Mouse (Mus musculus): ENCODE measurements around the gene Trdmt1. TPM values are rescaled to one million over a fixed set of nuclear protein-coding genes. Genes with fewer than 3 reads are reported as not detected.
A peak's percentile ranks its signal among the peaks of the same experiment; 100 is the strongest.

Gene Trdmt1
- polyA plus RNA-seq, 1 experiment from 2014 or later, result 8.8 TPM

DNA sequence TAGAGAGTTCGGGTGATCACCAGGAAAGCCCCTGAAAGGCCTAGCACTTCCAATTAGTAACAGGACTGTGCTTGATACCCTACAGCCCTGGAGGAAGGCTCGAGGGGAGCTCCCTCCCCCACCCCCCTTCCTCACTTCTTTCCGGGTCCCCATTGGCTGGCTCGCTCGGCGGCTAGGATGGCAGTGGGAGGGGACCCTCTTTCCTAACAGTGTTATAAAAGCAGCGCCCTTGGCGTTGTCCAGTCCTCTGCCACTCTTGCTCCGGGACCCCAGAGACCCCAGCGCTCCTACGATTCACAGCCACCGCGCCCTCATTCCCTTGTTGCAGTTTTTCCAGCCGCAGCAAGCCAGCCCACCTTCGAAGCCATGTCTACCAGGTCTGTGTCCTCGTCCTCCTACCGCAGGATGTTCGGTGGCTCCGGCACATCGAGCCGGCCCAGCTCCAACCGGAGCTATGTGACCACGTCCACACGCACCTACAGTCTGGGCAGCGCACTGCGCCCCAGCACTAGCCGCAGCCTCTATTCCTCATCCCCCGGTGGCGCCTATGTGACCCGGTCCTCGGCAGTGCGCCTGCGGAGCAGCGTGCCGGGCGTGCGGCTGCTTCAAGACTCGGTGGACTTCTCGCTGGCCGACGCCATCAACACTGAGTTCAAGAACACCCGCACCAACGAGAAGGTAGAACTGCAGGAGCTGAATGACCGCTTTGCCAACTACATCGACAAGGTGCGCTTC, 29.8 kb upstream of the Trdmt1 start:
- WGBS, result under 1% methylated on average over 46 of the region's 46 CpGs
- no peaks in the 10 kb centered on the region for H3K9me3 ChIP-seq (replicated peaks)
- peaks cover 7% of the 10 kb centered on the region; the same call in 1 of the 2 replicates for H3K36me3 ChIP-seq
- peak overlapping the region; percentile 90 for H3K27ac ChIP-seq (replicated peaks)
- no peaks in the 10 kb centered on the region for H3K27me3 ChIP-seq (replicated peaks)
- H3K9ac ChIP-seq (replicated peaks), result peak overlapping the region; percentile 69
- H3K4me1 ChIP-seq, result peaks cover 37% of the 10 kb centered on the region
- H3K4me2 ChIP-seq, result peak overlapping the region; percentile 89
- H3K4me3 ChIP-seq (replicated peaks), result peak overlapping the region; percentile 65
- ATAC-seq (ENCODE audit: low FRiP score), result peak; percentile 92

DNA sequence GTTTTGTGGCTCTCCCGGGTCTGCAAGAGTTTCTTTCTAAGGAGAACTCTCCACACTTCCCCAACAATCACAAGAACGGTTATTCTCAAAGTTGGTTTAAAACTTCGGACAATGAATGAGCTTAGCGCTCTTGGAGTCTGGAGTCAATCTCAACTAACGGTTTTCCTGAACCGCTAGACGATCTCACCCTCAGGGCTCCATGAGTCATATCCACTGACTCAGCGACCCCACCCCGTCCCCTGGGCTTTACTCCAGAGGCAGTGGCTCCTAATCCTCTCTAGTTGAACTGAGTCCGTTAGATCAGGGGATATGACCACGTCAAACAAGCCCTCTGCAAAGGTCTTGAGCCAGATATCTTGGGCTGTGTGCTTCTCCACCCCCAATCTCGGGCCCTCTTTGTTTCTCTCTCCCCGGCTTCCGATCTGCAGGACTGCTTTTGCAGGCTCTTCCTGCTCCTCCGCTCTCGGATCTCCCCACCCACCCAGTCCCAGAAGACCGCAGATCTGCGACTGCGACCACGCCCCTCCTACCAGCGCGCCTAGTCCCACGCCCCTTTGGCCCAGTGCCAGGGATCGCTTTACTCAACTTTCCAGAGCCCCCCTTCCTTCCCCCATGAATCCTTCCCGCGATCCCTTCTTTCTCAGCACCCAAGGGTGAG, 29.1 kb upstream of the Trdmt1 start, which contains the start of gene Vim:
Gene Vim (plus strand): TSS at position 520 of the 658 bp plus-strand sequence.
- peaks cover 37% of the 10 kb centered on the region for H3K4me1 ChIP-seq
- under 1% methylated on average over 26 of the region's 26 CpGs for WGBS
- H3K9me3 ChIP-seq (replicated peaks), result no peaks in the 10 kb centered on the region
- peak; percentile 89 for ATAC-seq (ENCODE audit: low FRiP score)
- H3K9ac ChIP-seq (replicated peaks), result peak within 1 kb of the TSS; percentile 69
- H3K36me3 ChIP-seq, result peaks cover 3% of the 10 kb centered on the region; the same call in 1 of the 2 replicates
- peak within 1 kb of the TSS; percentile 90 for H3K27ac ChIP-seq (replicated peaks)
- no peaks in the 10 kb centered on the region for H3K27me3 ChIP-seq (replicated peaks)
- peak within 1 kb of the TSS; percentile 89 for H3K4me2 ChIP-seq
- peak within 1 kb of the TSS; percentile 65 for H3K4me3 ChIP-seq (replicated peaks)

DNA sequence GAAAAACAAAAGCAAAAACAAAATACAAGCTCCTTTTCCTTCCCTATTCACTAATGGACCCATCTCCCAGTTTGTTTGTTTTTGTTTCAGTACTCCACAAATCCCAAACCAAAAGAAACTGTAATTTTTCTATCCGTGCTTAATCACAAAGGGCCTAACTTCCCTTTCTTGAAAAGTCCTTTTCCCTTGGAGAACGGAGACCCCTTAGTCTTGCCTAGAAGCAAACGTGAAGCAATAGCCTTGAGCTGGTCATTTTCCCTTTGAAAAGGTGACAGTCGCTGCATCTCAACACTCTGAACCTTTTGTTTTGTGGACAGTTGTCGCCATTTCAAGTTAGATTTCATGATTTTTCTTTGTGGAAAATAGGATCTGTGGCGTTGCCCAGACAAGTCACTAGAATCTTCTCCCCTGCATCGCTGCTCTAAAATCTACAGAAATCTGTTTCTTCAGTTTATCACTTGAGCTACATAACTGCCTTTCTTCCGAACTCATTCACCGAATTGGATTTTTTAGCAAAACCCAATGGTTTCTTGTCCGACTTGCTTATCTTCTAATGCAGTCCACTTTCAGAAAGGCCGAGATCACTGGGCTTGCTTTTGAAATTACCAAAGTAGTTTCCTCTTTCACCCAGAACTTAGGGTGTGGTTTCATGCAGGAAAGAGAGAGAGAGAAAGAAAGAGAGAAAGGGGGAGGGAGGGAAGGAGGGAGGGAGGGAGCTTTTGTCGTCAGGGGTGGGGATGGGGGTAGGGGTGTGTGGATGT, 28.4 kb upstream of the Trdmt1 start:
- WGBS, result 3% methylated on average over 12 of the region's 12 CpGs
- no peaks in the 10 kb centered on the region for H3K27me3 ChIP-seq (replicated peaks)
- peak overlapping the region; percentile 90 for H3K27ac ChIP-seq (replicated peaks)
- H3K4me2 ChIP-seq, result peak overlapping the region; percentile 89
- H3K9ac ChIP-seq (replicated peaks), result peak overlapping the region; percentile 26; the same call in 1 of the 2 replicates
- H3K4me3 ChIP-seq (replicated peaks), result peak overlapping the region; percentile 65
- no peaks in the 10 kb centered on the region for H3K9me3 ChIP-seq (replicated peaks)
- 0 out of 2 replicates have a peak, but pooled peaks have one; percentile 4 for ATAC-seq (ENCODE audit: low FRiP score)
- H3K4me1 ChIP-seq, result peaks cover 37% of the 10 kb centered on the region
- H3K36me3 ChIP-seq, result no peaks in the 10 kb centered on the region

DNA sequence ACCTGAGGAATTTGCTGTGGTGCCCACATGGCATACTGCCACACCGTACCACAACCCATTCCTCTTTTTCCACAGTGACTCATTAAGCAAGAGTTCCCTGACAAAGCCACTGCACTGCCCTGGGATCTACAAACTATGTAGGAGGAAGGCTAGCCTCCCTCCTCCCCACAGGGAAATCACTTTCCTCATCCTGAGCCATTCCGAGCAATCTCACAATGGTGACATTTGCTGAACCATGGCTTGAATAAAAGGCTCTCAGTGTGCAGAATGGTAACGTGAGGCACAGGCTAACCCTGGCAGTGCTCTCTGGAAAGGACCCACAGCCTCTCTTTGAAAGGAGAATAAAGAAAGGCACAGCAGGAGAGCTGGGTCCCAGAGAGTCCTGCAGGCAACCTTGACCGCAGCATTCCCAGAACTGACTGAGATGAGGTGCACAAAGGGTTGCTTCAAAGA, 27.7 kb upstream of the Trdmt1 start:
- H3K27me3 ChIP-seq (replicated peaks), result no peaks in the 10 kb centered on the region
- WGBS, result 9% methylated on average over 4 of the region's 4 CpGs
- H3K4me2 ChIP-seq, result peak overlapping the region; percentile 89
- no peak overlapping the region for H3K4me3 ChIP-seq (replicated peaks)
- H3K36me3 ChIP-seq, result no peaks in the 10 kb centered on the region
- no peak overlapping the region for H3K9ac ChIP-seq (replicated peaks)
- ATAC-seq (ENCODE audit: low FRiP score), result no peak
- peaks cover 37% of the 10 kb centered on the region for H3K4me1 ChIP-seq
- no peaks in the 10 kb centered on the region for H3K9me3 ChIP-seq (replicated peaks)
- peak overlapping the region; percentile 90 for H3K27ac ChIP-seq (replicated peaks)

DNA sequence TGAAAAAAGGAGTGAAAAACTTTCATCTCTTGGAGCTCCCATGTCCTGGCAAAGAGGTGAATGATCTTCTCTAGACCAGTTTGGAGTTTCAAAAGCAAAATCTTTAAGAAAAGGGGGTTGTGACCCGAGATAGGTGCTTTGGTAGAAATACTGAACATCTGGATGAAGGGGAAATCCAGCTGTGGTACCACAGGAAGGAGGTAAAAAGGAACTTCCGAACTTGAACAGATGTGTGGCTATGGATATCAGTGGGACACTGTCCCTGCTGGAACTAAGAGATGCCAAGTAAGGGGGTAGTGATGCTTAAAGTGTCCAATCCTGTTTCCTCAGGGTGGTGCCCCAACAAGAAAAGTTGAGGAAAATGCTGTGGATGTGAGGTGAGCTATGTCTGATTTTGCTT, 25.7 kb upstream of the Trdmt1 start:
- WGBS, result 83% methylated on average over 2 of the region's 2 CpGs
- Histone ChIP-seq H3K27ac (replicated peaks) (no peak overlapping the region), H3K4me3 (replicated peaks) (no peak overlapping the region), H3K9ac (replicated peaks) (no peak overlapping the region), H3K4me1 (peaks cover 25% of the 10 kb centered on the region), H3K9me3 (replicated peaks) (no peaks in the 10 kb centered on the region), H3K27me3 (replicated peaks) (no peaks in the 10 kb centered on the region), H3K36me3 (no peaks in the 10 kb centered on the region), H3K4me2 (no peak overlapping the region)
- no peak for ATAC-seq (ENCODE audit: low FRiP score)

DNA sequence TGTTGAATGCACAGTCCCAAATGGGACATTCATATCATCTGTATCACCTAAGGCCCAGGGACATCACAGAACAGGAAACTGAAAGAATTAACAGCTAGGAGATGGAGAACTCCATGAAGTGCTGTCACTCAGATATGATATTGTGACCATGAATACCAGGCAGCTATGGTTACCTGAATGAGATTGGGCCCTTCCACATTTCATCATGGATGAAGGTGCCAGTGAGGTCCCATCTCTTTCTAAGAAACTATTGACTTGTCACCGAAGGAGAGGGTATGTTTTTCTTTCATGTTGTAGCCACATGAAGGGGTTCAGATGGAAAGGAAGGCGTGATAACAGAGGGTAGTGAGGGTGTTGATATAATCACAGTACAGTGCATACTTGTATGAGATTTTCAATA, 15.9 kb upstream of the Trdmt1 start:
- no peaks in the 10 kb centered on the region for H3K4me1 ChIP-seq
- H3K27me3 ChIP-seq (replicated peaks), result no peaks in the 10 kb centered on the region
- no peak overlapping the region for H3K27ac ChIP-seq (replicated peaks)
- no peaks in the 10 kb centered on the region for H3K36me3 ChIP-seq
- 92% methylated on average over 2 of the region's 2 CpGs for WGBS
- ATAC-seq (ENCODE audit: low FRiP score), result no peak
- no peak overlapping the region for H3K4me2 ChIP-seq
- H3K9ac ChIP-seq (replicated peaks), result no peak overlapping the region
- no peaks in the 10 kb centered on the region for H3K9me3 ChIP-seq (replicated peaks)
- H3K4me3 ChIP-seq (replicated peaks), result no peak overlapping the region

DNA sequence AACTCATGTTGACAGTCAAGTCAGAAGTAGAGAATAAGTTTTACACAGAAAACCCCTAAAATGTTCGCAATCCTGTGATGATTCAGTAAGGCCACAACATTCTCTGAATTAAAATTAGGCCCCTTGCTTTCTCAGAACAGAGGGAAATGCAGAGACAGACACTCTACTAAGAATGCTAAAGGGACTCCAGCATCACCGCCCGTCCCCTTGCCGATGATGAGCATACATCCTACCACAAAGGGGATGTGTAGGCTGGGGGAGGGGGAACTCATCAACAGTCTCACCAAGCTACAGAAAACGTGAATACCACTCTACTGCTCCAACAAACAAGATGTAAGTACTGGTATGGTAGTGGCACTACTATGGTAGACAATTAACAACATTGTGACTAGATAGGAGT, 15.3 kb upstream of the Trdmt1 start:
- no peaks in the 10 kb centered on the region for H3K9me3 ChIP-seq (replicated peaks)
- no peaks in the 10 kb centered on the region for H3K36me3 ChIP-seq
- ATAC-seq (ENCODE audit: low FRiP score), result no peak
- no peak overlapping the region for H3K4me2 ChIP-seq
- H3K27ac ChIP-seq (replicated peaks), result no peak overlapping the region
- 82% methylated on average over 5 of the region's 5 CpGs for WGBS
- H3K4me3 ChIP-seq (replicated peaks), result no peak overlapping the region
- no peak overlapping the region for H3K9ac ChIP-seq (replicated peaks)
- H3K27me3 ChIP-seq (replicated peaks), result no peaks in the 10 kb centered on the region
- H3K4me1 ChIP-seq, result no peaks in the 10 kb centered on the region

DNA sequence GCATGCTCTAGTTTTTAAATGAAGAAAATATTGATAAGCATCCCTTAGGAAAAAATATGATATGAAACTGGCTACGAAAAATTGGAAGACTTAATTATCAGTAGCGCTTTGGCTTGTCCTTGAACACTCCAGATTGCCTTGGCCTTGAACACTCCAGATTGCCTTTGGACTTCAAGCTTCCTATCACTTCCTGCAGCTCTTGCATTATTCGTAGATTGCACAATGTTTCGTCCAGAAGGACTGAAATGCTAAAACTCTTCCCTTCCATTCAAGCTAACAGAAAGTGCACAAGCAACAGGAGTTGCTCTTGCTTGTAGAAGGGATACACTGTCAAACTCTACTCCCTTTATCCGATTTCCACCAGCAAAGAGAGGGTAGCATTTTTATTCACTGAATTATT, 14.8 kb upstream of the Trdmt1 start:
- Histone ChIP-seq H3K4me2 (no peak overlapping the region), H3K27me3 (replicated peaks) (no peaks in the 10 kb centered on the region), H3K36me3 (no peaks in the 10 kb centered on the region), H3K4me1 (no peaks in the 10 kb centered on the region), H3K4me3 (replicated peaks) (no peak overlapping the region), H3K9ac (replicated peaks) (no peak overlapping the region), H3K27ac (replicated peaks) (no peak overlapping the region), H3K9me3 (replicated peaks) (no peaks in the 10 kb centered on the region)
- WGBS, result 90% methylated on average over 5 of the region's 5 CpGs
- no peak for ATAC-seq (ENCODE audit: low FRiP score)

DNA sequence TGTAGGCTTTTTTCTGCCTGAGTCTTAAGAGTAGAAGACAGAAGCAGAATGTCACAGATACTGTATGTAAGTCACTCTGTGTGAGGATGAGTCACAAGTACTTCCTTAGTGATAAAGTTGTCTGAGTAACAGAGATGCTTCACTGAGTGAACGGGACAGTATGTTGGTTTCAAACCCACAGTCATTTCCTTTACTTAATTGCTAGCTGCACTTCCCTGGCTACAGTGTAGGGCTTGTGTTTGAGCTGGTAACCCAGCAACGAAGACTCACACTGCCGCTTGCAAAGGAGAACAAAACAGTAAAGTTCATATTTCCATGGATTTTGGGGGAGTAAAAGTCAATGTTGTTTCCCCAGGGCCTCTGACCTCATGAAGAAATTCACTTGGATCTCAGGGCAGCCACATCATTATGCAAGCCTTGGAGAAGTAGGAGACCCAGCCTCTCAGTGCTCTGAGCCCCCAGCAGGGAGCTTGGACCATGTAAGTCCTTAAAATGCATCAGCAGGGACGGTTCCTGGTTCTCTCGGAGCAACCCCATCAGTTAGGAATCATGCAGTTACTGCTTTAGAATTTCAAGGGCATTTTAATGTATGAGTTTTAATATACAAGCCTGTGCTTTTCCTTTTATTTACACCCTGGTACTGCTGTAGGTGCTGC, 14.3 kb upstream of the Trdmt1 start:
- WGBS, result 39% methylated on average over 5 of the region's 5 CpGs
- Histone ChIP-seq H3K27ac (replicated peaks) (no peak overlapping the region), H3K9me3 (replicated peaks) (no peaks in the 10 kb centered on the region), H3K4me2 (no peak overlapping the region), H3K36me3 (no peaks in the 10 kb centered on the region), H3K4me3 (replicated peaks) (no peak overlapping the region), H3K27me3 (replicated peaks) (no peaks in the 10 kb centered on the region), H3K9ac (replicated peaks) (no peak overlapping the region), H3K4me1 (no peaks in the 10 kb centered on the region)
- ATAC-seq (ENCODE audit: low FRiP score), result no peak

DNA sequence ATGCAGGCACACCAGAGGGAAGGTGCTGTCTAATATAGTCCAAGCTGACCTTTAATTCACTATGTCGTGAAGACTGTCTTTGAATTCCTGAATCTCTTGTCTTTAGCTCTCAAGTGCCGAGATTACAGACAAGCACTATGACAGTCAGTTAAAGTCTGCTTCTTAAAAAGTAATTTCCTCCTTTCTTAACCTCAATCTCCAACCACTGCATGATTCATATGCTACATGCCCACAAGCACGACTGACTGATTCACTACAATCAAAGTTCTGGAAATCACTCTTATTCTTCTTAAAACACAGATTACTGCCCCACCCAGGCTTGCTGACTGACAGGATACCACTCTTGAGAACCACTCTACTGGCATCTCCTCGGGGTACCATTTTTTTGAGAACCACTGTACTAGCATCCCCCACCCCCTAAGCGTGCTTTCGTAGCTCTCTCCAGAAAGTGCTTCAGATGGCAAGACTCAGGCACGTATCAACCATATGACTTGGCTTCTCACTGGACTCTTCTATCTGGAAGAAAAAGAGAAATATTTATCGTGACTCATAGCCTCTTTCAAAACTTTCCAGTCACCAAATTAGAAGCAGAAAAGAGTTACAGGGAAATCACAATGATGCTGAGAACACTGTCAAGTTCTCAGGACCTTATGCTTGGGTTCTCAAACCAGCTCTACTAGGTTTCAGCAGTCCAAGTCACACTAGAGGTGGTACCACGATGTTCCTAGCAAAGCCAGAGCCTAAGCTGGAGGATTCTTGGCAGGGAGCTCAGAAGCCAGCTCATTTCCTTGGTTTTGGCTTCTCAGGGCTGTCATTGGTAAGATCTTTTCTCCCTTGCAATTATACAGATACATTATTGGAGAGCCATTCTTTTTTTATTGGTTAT, 12.9 kb upstream of the Trdmt1 start:
- Histone ChIP-seq H3K36me3 (no peaks in the 10 kb centered on the region), H3K9ac (replicated peaks) (no peak overlapping the region), H3K4me2 (no peak overlapping the region), H3K4me3 (replicated peaks) (no peak overlapping the region), H3K4me1 (no peaks in the 10 kb centered on the region), H3K27ac (replicated peaks) (no peak overlapping the region), H3K27me3 (replicated peaks) (no peaks in the 10 kb centered on the region), H3K9me3 (replicated peaks) (no peaks in the 10 kb centered on the region)
- no peak for ATAC-seq (ENCODE audit: low FRiP score)
- 86% methylated on average over 9 of the region's 9 CpGs for WGBS
